Mouse (Mus musculus) lung, postnatal 0 days (tissue): Measurements from ENCODE around the gene Itfg2. TPM values are rescaled to one million over a fixed set of nuclear protein-coding genes. Genes with fewer than 3 reads are reported as not detected.

Experiments used
- ATAC-seq: fragments of 200-750 bp; cut with Nextera tagmentation; 2 replicates; pipeline ENCODE4 v1.8.0; 2017; ENCODE audit warnings: moderate library complexity
- DNase-seq: peaks from one replicate; pipeline ENCODE4 v3.0.0-alpha.2; 2016; ENCODE audit warnings: low spot score
- H3K27ac ChIP-seq: fragments of 300-500 bp; sonication (generic); 2 replicates; pipeline ENCODE4 v1.5.1; 2014; ENCODE audit warnings: antibody characterized with exemption, mild to moderate bottlenecking, low read length, mixed read lengths
- H3K27me3 ChIP-seq: fragments of 300-500 bp; sonication (generic); replicated peaks from 2 replicates; pipeline ENCODE4 v1.6.1; 2014; ENCODE audit warnings: low read length, mixed read lengths; ENCODE audit not compliant: insufficient read depth
- H3K36me3 ChIP-seq: fragments of 300-500 bp; sonication (generic); 2 replicates; pipeline ENCODE4 v1.6.1; 2014; ENCODE audit warnings: low read length, mixed read lengths; ENCODE audit not compliant: insufficient read depth
- H3K4me1 ChIP-seq: fragments of 300-500 bp; sonication (generic); 2 replicates; pipeline ENCODE4 v1.6.1; 2014; ENCODE audit warnings: antibody characterized with exemption, low read depth, low read length, mixed read lengths; ENCODE audit not compliant: insufficient read depth
- H3K4me2 ChIP-seq: fragments of 300-500 bp; sonication (generic); replicated peaks from 2 replicates; pipeline ENCODE4 v1.6.1; 2014; ENCODE audit warnings: low read depth, mild to moderate bottlenecking, low read length, moderate library complexity, mixed read lengths
- H3K4me3 ChIP-seq: fragments of 300-500 bp; sonication (generic); 2 replicates; pipeline ENCODE4 v1.5.1; 2014; ENCODE audit warnings: low read depth, low read length
- H3K9ac ChIP-seq: fragments of 300-500 bp; sonication (generic); replicated peaks from 2 replicates; pipeline ENCODE4 v1.6.1; 2014; ENCODE audit warnings: low read depth, mild to moderate bottlenecking
- H3K9me3 ChIP-seq: fragments of 300-500 bp; sonication (generic); 2 replicates; pipeline ENCODE4 v1.6.1; 2016; ENCODE audit warnings: low read length, mixed read lengths
- CTCF ChIP-seq: IDR thresholded peaks from 2 replicates; pipeline ENCODE4 v1.5.1; 2016; ENCODE audit warnings: antibody characterized with exemption, mild to moderate bottlenecking
- EP300 ChIP-seq: IDR thresholded peaks from 2 replicates; pipeline ENCODE4 v1.6.1; 2016; ENCODE audit warnings: antibody characterized with exemption, mild to moderate bottlenecking, control low read depth
- WGBS: fragments of 180-500 bp; shearing (Covaris S2); extraction: QIAGEN DNeasy Blood & Tissue Kit; methylation state at CpG from one replicate; pipeline ENCODE4 v1.1.7; 2014; 5-methylcytosine and 5-hydroxymethylcytosine counted together
- polyA plus RNA-seq: library from polyadenylated mRNA; unstranded; fragments of >200 nt; fragmentation: Nextera tagmentation; extraction: Ambion mirVana; gene quantifications from 2 replicates; pipeline ENCODE4 v1.2.1, GENCODE M21; 2015

The Itfg2 gene
- polyA plus RNA-seq, 1 experiment from 2014 or later: 19.8 TPM

DNA sequence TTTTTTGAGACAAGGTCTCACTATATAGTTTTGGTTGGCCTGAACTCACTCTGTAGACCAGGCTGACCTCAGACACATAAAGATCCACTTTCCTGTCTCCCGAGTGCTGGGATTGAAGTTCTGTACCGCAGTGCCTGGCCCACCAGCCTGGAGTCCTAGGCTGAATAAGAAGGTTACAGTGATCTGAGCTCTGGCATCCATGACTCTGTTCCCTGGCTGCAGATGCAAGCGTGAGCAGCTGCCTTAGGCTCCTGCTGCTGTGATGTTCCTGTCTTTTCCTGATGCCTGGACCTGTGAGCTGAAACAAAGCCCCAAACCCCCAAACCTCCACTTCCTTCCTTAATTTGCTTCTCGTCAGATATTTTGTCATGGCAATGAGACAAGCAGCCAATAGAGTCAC lies 40.3 kb upstream of the Itfg2 start:
- 84% methylated on average over 4 of the region's 4 CpGs for WGBS
- Histone ChIP-seq H3K9me3 (no peaks in the 10 kb centered on the region), H3K9ac (no peak overlapping the region), H3K27ac (no peak overlapping the region), H3K4me3 (no peak overlapping the region), H3K4me2 (no peak overlapping the region), H3K4me1 (no peaks in the 10 kb centered on the region), H3K36me3 (no peaks in the 10 kb centered on the region), H3K27me3 (no peaks in the 10 kb centered on the region)
- DNase-seq (no peak), ATAC-seq (no peak)
- TF ChIP-seq EP300 (no peak), CTCF (no peak)

DNA sequence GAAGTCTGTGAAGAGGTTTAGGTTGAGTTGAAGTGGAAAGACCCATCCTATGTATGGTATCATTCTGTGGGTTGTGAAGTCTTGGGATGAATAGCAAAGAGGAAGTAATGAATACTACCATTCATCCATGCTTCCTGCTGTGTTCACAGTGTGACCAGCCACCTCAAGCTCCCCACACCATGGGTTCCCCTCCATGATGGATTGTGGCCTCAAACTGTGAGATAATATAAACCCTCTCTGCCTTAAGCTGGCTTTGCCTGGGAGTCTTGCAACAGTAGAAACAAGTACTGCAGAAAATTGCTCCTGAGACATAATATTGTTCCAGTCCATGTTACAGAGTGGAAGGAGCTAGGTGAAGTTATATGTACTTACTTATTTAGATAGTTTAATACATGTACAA lies 36.9 kb upstream of the Itfg2 start:
- TF ChIP-seq EP300: no peak
- TF ChIP-seq CTCF: no peak
- Histone ChIP-seq H3K9ac (no peak overlapping the region), H3K9me3 (no peaks in the 10 kb centered on the region), H3K4me1 (no peaks in the 10 kb centered on the region), H3K4me2 (no peak overlapping the region), H3K27ac (no peak overlapping the region), H3K36me3 (no peaks in the 10 kb centered on the region), H3K27me3 (no peaks in the 10 kb centered on the region), H3K4me3 (no peak overlapping the region)
- no peak for ATAC-seq
- DNase-seq: no peak

DNA sequence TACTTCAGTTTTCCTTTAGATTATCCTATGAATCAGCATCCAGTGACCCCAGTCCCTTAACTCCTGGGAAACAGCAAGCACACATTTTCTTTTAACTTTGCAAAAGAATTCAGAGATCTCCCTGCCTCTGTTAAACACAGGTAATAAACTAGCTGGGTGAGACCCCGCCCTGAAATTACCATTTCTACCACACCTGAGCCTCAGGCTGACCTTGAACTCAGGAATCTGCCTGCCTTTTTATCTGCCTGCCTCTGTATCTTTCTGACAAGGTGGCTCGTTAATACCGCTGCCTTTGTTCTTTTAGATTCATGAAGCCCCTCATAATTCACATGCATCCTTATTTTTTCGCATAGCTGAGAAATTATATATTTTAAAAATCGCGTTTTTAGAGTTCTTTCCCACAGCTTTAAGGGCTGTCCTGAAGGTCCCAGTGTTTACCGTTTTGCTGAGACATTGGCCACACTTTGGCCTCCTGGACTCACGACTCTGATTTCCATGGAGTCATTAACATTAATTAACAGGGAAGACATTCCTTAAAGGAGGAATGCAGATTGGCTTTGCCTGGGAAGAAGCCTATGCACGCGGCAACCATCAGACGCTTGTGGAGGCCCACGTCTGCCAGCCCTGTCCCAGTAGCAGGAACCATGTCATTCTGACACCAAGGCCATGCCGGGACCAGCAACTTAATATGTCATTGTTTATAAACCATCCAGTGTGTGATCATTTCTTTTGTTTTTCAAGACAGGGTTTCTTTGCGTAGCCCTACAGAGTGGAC lies 36.2 kb upstream of the Itfg2 start:
- no peaks in the 10 kb centered on the region for H3K27me3 ChIP-seq
- H3K4me2 ChIP-seq: no peak overlapping the region
- DNase-seq: no peak
- H3K36me3 ChIP-seq: no peaks in the 10 kb centered on the region
- ATAC-seq: no peak
- no peak overlapping the region for H3K9ac ChIP-seq
- WGBS: 74% methylated on average over 14 of the region's 14 CpGs
- H3K4me3 ChIP-seq: no peak overlapping the region
- TF ChIP-seq CTCF: no peak
- no peak for TF ChIP-seq EP300
- no peaks in the 10 kb centered on the region for H3K9me3 ChIP-seq
- H3K27ac ChIP-seq: no peak overlapping the region
- H3K4me1 ChIP-seq: no peaks in the 10 kb centered on the region

DNA sequence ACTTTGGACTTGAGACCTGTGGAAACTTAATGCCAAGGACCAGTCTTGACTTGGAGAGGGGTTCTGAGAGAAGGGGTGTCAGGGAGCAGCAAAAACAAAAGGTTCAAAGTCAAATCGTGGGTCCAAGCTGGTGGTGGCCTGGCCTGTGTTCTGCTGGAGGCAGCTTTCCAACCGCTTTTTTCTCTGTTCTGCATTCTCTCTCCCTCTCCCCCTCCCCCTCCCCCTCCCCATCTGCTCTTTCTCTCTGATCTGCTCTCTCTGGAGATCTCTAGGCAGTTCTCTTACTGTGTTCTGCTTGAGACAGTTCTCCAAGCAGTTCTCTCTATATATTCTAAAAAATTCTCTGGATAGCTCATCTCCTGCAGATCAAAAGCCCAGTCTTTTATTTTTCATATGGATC lies 35.6 kb upstream of the Itfg2 start:
- WGBS: 28% methylated on average over 2 of the region's 2 CpGs
- Histone ChIP-seq H3K27me3 (no peaks in the 10 kb centered on the region), H3K27ac (no peak overlapping the region), H3K36me3 (no peaks in the 10 kb centered on the region), H3K9ac (no peak overlapping the region), H3K4me2 (no peak overlapping the region), H3K9me3 (no peaks in the 10 kb centered on the region), H3K4me1 (no peaks in the 10 kb centered on the region), H3K4me3 (no peak overlapping the region)
- ATAC-seq: no peak
- DNase-seq: no peak
- TF ChIP-seq CTCF: no peak
- TF ChIP-seq EP300: no peak

DNA sequence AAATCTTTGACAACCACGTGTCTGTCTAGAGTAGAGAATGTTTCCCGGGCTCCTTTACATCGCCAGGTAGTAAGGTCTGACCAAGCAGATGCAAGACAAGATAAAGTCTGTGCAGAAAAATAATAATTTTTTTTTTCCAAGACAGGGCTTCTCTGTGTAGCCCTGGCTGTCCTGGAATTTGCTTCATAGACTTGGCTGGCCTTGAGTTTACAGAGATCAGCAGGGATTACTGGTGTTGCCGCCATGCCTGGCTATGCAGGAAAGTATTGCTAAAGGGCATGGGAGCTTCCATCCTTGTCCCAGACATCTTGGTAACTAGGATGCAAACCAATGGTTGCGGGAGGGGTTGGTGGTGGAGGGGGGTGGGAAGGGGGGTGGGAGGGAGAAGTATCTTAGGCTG lies 32.5 kb upstream of the Itfg2 start:
- Histone ChIP-seq H3K27ac (no peak overlapping the region), H3K9me3 (no peaks in the 10 kb centered on the region), H3K27me3 (no peaks in the 10 kb centered on the region), H3K4me3 (no peak overlapping the region), H3K36me3 (no peaks in the 10 kb centered on the region), H3K4me1 (no peaks in the 10 kb centered on the region), H3K4me2 (no peak overlapping the region), H3K9ac (no peak overlapping the region)
- DNase-seq (no peak), ATAC-seq (no peak)
- TF ChIP-seq EP300: no peak
- TF ChIP-seq CTCF: no peak
- WGBS: 77% methylated on average over 5 of the region's 5 CpGs

DNA sequence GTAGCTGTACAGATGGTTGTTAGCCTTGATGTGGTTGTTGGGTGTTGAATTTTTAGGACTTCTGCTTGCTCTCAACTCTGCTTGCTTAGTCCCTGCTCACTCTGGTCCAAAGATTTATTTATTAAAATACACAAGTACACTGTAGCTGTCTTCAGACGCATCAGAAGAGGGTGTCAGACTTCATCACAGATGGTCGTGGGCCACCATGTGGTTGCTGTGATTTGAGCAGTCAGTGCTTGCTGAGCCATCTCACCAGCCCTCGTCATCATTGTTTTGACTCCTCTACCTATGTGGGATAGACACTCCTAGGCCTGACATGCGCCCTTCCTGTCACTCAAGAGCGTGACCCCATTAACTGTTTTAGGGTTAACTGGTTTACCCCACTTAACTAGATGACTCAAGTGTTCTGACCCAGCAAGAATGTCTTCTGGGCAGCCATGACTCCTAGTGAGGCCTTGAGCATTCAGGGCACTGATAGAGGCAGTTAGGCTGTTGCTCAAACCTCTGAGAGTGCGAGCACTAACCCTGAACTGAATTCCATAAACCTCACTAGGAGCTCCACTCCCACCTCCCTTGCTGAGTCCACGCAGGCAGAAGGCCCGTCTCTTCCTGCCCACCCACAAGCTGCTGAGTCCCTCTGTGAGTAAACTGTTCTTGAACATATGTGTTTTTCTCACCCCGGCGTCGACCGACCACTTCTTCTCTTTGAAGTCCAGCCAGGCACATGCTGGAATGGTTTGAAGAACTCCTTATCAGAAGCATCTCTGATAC lies 31.3 kb upstream of the Itfg2 start:
- no peak overlapping the region for H3K27ac ChIP-seq
- no peaks in the 10 kb centered on the region for H3K36me3 ChIP-seq
- H3K4me1 ChIP-seq: no peaks in the 10 kb centered on the region
- DNase-seq: no peak
- no peak overlapping the region for H3K9ac ChIP-seq
- 51% methylated on average over 12 of the region's 12 CpGs for WGBS
- no peaks in the 10 kb centered on the region for H3K27me3 ChIP-seq
- TF ChIP-seq CTCF: no peak
- no peak overlapping the region for H3K4me3 ChIP-seq
- no peak for ATAC-seq
- H3K9me3 ChIP-seq: no peaks in the 10 kb centered on the region
- no peak overlapping the region for H3K4me2 ChIP-seq
